Mouse (Mus musculus): Measurements from ENCODE around the gene Gm10638.

GRCm38 (mm10) chr8:86759090-86759491, 13.6 kb downstream of the Gm10638 start:
- no peak for TF ChIP-seq CTCF (IDR thresholded peaks at IDR 0.05)
- TF ChIP-seq EP300 (IDR thresholded peaks at IDR 0.05), result peak; percentile 61
